Mouse (Mus musculus) left cerebral cortex, adult 18-20 months (tissue): ENCODE data around the gene Aars. TPM values are rescaled to one million over a fixed set of nuclear protein-coding genes. Genes with fewer than 3 reads are reported as not detected.
"Not testable (repeated sequence)": the region's sequence is repeated elsewhere in the genome, so short reads cannot be mapped to it uniquely, and the experiment has no call there.

ENCODE experiments used
- DNase-seq, 2 experiments: peaks; one replicate each; pipeline ENCODE4 v3.0.0; 2021 to 2022; ENCODE audit warnings: low spot score in 2 of 2, mixed read lengths in 1 of 2
- long read RNA-seq, 2 experiments: library from polyadenylated mRNA; stranded (forward); transcript quantifications; one replicate each; pipeline ENCODE4 v2.0.0; 2021
- total RNA-seq, 2 experiments: library from RNA; stranded (reverse); gene quantifications; 2 replicates each; pipeline ENCODE4 v1.2.3; 2021

Gene Aars
- 100 to 1,000 TPM in 1 of 2 experiments, 10 to 100 TPM in 1; 94.0 to 102 TPM for total RNA-seq
- long read RNA-seq, experiment 1, full-length matches to known transcripts = 72 of 175 reads
- long read RNA-seq, experiment 1, partial matches to known transcripts = 30 of 175 reads
- long read RNA-seq, experiment 1, other reads (novel, unspliced or antisense) = 73 of 175 reads
- long read RNA-seq, experiment 2, full-length matches to known transcripts = 56 of 146 reads
- long read RNA-seq, experiment 2, partial matches to known transcripts = 34 of 146 reads
- long read RNA-seq, experiment 2, other reads (novel, unspliced or antisense) = 56 of 146 reads

DNA sequence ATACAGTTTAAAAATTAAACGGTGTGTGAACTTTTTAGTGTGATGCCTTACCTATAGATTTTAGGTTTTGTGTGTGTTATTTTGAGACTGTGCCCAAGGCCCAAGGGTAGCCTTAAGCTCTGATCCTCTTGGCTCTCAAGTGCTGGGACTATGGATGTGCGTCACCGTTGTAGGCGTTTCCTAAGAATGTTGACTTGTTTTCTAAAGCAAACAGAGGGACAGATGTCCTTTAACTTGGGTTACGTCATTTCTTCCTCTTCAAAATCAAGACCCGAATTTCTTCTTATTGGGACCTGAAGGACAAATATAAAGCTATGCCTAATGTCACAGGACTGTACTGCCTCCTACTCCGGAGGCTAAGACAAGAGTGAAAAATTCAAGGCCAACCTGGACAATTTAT lies at the start of gene Aars:
Gene Aars (plus strand): TSS at position 229 of the 400 bp plus-strand sequence.
- DNase-seq = no peak

DNA sequence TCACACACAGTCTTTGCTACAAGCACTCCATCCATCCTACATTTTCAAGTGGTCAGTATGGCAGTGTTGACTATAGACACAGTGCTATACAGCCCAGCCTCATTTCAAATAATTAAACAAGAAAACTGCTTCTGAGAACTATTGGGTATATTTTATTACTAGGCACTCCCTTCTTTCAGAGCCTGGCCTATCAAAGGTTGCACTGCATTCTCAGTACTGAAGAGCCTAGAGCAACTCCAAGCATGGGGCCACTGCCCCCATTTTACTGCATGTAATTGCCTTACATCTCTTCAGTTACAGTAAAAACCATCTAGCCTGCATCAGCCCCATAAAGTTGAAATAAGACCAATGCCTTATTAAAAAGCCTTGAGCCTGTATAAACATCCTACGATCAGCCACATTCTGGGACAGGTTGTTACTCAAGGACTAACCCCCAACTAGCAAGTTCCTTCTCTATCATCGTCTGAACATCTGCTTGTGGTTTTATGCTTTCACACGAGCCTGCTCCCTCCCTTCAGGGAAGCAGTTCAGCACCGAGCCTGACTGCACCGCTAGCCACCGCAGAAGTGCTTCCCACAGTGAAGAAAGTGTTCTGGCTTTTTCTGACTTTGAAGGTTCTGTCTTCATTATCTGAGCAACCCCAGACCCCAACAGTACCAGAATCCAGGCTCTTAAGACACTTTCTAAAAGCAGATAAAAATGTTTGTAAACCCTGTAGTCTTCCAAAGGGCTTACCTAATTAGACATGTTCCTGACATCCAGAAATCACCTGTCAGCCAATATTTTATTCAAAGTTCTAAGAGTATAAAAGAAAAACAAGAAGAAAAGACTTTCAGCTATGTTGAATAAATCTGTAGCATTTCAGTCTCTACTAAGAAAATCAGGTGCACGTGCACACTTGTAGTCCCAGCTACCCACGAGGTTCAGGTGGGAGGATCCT lies 44.9 kb upstream of the Aars start:
- no peak for DNase-seq

DNA sequence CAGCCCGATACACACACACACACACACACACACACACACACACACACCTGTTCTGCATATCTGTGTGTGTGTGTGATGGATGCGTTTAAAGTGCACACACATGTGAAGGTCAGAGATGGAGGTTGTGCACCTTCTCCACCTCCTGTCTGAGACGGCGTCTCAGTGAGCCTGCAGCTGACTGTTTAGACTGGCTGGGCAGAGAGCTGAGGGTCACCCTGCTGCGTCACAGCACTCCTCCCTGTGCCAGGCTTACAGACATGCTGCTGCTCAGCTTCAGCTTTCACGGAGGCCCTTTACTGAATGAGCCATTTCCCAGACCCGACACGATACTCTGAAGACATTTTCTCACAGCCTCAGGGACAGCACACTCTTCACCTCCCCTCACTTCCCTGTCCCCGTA lies 42.9 kb upstream of the Aars start:
- DNase-seq = no peak

DNA sequence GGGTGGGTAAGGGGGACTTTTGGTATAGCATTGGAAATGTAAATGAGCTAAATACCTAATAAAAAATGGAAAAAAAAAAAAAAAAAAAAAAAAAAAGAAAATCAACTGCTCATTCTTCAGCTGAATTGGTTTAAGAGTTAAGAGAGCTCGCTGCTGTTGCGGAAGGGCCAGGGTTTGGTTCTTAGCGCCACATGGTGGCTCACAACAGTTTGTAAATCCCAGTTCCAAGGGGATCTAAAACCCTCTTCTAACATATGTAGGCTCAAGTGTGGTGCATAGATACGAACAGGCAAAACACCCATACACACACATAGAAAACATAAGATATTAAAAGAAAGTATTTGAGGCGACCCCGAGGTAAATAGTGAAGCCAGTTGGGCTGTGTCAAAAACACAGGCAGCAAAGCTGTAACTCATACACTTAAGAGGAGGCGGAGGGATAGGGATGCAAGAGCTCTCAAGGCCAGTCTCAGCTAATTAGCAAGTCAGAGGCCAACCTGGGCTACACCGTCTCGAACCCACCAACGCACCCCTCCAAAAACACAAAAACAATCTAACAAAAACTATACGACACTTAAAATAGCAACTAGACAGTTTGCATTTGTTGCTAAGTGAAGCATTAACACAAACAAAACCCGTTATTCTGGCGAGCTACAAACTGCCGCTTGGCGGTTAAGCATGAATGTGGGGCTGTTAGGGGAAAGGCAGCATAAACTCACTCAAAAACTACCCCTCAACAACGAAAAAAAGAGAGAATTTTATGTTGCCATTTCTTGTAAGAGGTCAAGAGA lies 36.1 kb upstream of the Aars start:
- no peak for DNase-seq

DNA sequence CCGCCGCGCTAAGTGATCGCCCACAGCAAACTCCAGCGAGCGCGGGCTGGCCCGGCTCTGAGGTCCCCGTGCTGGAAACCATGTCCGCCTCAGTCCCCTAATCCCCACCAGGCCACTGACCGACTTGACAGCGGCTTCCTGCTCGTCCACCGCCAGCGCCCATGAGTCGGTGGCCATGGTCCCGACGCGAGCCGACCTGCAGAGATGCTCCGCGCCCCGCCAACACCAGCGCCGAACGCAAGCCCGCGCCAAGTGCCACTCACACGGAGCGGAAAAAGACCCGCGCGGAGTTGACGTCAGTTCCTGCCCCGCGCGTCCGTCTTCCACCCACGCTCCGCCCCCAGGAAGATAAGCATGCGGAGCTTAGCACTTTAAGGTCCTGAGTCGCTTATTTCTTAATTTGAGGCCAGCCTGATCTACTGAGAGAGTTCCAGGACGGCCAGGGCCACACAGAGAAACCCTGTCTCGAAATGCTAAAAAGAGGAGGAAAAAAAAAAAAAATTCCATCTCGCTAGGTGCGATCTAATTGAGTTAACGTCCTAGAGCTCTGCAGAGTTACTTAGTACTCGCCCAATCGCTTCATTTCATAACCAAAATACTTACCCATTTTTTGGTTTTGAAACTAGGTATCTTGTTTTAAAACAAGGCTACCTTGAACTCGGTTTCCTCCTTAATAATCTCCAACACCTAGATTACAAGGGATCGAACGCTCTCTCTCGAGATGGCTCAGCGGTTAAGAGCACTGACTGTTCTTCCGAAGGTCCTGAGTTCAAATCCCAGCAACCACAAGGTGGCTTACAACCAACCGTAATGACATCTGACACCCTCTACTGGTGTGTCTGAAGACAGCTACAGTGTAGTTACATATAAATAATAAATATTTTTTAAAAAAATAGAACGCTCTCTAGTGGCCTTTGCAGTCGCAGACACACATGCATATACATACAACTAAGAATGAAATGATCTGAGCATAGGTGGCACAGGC lies 35.1 kb upstream of the Aars start, which contains the start of gene Ddx19a:
Gene Ddx19a (minus strand): TSS at position 254 of the 985 bp plus-strand sequence.
- DNase-seq = peak; percentile 92 to 94

DNA sequence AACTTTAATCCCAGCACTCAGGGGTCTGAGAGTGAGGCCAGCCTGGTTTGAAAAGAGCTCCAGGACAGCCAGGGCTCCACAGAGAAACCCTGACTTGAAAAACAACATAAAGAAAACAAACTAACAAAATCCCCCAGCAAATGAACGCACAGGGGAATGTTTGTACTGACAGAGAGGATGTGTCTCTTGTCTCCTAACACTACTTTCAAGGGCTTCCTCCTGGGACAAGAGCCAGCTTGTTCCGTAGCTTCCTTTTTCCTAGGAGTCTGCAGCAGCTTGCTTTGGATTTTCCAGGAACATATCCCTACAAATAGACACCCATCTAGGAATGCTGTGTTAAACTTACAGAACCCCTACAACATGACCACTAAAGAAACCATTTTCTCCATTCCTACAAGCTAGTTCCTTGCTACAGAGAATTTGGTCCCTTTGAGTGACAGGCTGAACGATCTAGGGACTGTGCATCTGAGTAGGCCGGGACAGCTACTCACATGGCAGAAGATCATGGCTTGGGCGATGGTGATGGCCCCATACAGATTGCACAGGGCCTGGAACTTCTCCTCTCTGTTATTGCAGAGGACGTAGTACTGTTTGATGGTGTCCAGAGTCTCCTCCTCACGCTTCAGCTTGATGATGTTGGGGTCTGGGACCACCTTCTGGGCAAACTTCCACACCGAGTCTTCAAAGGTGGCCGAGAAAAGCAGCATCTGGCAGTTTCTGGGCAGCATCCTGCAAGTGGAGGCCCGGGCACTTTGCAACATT lies 22.5 kb upstream of the Aars start:
- not testable (repeated sequence) for DNase-seq

DNA sequence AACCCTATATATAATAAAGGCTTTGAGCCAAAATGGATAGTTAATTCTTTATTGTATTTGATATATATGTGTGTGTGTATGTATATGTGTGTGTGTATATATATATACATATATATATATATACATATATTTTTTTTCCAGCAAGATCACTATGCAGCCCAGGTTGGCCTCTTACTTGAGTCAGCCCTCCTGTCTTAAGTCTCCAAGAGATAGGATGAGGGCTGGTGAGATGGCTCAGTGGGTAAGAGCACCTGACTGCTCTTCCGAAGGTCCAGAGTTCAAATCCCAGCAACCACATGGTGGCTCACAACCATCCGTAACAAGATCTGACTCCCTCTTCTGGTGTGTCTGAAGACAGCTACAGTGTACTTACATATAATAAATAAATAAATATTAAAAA lies 6.3 kb upstream of the Aars start:
- not testable (repeated sequence) for DNase-seq

DNA sequence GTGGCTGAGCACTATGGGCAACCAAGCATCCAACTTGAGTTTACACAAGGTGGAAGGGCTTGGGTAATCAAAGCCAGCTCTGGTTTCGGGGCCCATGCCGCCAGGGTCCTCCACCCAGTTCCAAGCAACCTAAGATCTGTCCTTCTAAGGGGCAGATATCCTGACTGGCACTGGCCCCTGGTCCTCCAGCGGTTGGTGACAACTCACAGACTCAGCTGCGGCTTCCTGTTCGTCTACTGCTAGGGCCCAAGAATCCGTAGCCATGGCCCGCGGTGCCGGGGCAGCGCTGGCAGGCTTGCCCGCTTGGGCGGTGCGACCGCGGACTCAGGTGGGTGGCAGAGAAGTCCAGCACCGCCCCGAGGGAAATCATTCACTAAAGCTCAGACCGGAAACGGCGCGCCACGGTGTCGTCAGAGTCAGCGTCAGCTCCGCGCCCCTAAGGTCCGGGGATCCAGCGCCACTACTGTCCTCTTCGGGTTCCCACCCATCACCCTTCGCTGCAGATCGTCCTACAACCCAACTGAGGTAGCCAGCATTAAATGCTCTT lies 5.5 kb upstream of the Aars start:
- peak; percentile 91 to 95 for DNase-seq

DNA sequence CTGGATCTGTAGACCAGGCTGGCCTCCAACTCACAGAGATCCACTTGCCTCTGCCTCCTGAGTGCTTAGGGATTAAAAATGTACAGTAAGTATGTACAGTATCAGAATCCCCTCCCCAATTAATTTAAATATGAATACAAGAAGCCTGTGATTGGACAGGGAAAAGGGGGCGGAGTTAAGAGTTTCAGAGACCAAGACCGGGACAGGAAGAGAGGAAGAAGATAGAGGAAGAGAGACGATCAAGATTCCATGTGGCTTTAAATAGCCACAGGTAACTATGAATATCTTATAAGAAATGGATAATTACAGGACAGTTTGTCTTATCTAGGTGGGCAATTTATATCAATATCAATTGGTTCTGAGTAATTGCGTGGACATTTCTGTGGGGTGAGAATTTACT lies 3.4 kb upstream of the Aars start:
- DNase-seq = no peak

DNA sequence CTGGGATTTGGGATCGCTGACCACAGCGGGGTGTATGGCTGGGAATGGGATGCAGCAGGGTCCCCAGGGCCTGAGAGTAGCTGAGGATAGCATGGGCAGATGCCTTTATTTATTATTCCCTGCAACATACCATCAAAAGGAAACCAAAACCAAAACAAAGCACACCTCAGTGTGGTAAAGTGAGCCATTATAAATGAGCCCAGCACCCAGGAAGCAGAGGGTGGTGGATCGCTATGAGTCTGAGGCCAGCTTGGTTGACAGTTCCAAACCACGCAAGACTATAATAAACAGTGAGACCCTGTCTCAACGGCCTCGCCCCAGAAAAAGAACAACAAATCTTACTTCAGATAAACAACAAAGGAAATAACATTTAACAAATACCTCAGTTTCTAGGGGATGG lies 2.9 kb upstream of the Aars start:
- no peak for DNase-seq

DNA sequence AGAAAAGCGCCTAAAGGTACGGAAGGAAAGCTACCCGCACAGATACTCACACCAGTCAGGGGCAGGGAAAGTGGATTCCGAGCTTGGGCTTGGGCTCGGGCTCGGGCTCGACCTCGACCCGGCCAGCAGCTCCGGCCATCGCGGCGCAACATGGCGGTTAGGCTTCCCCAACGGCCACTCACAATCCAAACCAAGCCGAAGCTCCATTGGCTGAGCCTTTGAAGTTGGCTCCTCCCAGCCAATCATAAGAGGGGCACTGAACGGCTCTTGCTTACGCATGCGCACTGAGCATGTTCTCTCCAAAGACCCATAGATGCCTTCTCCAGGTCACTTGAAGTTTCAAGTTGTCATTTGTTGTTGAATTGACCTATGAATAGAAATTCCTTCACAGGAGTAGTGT lies 1.4 kb upstream of the Aars start, which contains the start of gene Ddx19b:
Gene Ddx19b (minus strand): TSS at position 180 of the 400 bp plus-strand sequence.
- DNase-seq = no peak

DNA sequence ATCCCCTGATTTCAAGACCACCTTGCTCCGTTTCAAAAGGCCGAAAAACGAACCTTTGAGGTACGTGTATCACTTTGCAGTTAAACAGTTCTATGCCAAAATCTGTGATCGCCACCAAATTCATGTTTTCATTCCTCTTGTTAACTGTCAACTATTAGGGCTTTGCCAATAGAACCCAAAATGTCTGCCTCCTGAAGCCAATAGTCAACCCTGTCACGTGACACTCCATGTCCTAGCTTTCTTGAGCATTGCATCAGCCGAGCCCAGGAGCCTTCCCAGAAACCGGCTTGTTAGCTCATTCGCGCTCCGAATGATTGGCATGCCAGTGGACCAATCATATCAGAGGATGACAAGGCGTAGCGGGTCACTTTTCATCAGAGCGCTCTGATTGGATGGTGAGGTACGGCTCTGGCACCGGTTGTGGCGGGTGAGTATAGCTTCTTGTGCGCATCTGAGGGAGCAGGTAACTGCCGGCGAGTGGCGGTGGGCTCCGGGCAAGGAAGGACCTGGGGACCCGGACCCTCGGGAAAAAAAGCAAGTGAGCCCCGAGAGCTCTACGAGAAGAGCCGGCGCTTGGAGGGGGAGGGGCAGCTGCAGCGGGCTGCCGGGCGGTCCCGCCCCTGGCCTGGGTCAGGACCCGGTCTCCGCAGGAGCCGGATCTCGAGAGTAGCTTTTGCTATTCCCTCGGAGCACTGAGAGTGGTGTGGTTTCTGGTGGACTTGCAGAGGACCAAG lies 705 bp downstream of the Aars start:
- DNase-seq = peak; percentile 98 to 99

DNA sequence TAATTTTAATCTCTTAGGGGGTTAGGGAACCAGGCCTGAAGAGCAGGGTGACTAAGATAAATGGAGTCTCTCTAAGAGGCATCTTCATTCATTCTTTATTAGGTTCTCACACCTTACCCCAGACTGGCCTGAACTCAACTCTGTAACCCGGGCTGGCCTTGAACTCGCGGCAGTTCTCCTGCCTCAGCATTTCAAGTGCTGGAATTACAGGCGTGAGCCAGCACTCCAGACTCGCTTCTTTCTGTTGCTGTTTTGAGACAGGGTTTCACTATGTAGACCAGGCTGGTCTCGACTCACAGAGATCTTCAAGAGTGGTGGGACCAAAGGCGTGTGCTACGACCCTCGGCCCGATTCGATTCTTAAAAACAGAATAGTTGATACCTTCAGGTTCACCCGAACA lies 1.3 kb downstream of the Aars start:
- no peak for DNase-seq

DNA sequence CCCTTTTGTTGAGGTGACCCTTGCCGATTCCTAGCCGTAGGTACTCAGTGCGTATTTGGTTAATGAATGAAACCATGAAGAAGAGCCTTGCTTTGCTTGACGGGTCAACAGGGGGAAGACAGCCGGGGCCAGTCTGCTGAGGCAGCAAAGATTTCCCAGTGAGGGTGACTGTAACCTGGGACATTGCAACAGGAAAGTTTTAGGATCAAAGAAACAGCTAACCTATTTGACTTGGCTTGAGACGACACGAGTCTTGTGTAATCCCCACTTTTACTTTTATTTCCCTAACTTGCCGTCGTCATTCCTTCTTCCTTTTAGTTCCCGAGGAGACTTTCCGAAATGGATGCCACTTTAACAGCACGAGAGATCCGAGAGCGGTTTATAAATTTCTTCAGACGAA lies 3.6 kb downstream of the Aars start:
- DNase-seq = no peak

DNA sequence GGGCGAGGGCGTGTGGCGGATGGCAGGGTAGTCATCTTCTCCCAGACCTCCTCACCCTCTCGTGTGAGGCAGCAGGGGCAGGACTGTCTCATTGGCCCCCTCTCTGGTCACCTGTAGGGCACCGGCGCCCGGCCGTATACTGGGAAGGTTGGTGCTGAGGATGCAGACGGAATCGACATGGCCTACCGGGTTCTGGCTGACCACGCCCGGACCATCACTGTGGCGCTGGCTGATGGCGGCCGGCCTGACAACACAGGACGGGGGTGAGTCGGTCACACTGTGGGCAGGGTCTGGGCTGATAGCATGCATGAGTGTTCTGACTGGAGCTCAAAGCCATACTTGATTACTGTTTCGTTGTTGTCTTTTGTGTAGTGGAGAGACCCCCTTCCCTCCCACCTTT lies 9.6 kb downstream of the Aars start:
- DNase-seq = no peak

DNA sequence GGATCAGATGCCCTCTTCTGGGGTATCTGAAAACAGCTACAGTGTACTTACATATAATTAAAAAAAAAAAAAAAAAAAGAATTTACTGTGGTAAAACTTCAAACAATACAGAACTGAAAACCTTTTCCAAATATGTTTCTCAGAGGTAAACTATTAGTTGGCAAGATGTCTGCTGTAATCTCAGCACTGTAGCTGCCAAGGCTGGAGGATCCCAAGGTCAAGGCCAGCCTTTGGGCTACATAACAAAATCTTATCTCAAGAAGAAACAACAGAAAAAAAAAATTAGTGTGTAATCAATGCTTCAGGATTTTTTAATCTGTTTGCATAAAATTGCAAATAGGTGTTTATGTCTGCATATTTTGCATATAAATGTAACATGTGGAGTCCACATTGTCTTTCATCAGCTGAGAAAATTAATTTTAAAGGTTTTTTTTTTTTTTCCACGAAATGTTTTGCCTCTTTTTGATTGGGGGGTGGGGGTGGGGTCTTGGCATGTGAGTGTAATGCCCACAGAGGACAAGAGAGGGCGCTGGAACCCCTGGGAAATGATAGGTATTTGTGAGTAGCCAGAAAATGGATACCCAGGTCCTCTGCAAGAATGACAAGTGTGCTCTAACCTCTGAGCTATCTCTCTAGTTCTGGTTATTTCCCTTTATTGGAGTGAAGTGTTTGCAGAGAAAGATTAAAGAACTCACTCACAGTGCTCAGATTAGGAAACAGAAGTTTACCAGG lies 11.2 kb downstream of the Aars start:
- no peak for DNase-seq

DNA sequence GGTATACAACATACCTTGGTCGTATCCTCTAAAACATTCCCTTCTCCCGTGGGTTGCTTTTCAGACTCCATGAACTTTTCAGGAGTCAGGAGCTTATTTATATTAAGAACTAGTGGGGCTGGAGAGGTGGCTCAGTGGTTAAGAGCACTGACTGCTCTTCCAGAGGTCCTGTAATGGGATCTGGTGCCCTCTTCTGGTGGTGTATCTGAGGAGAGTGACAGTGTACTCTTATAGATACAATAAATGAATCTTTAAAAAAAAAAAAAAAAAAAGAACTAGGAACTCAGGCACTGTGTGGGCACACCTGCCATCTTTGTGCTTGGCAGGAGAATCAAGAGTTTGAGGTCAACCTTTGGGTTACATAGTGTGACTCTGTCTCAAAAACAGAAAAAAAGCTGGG lies 15.8 kb downstream of the Aars start:
- DNase-seq = no peak

DNA sequence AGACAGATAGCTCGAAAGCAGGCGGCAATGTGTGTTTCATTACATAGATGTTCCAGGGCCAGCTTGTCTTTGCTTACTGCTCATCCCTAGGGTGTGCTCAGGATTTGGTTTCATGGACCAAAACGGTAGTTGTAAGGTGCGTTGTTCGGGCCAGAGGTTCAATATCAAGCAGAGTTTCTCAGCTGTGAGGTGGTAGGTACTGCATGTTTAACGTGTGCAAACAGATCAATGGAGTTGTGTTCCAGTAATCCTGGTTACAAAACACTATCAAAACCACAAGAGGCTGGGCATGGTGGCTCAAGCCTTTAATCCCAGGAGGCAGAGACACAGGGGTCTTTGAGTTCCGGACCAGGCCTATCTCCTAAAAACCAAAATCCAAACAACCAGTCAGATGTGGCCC lies 16.2 kb downstream of the Aars start:
- DNase-seq = no peak
